Comparison of ENCODE assay signal across 9 mouse cellular contexts in genomic region chr8:86578076-86578475, GRCm38 (mm10). TPM values are rescaled to one million over a fixed set of nuclear protein-coding genes. Genes with fewer than 3 reads are reported as not detected.
DNase-seq lines count a peak whose midpoint lies in the region; ATAC-seq lines count a peak whose summit lies in the region.
"Had no signal": no experiment of that assay in that cellular context is flagged by ENCODE, and none has a peak within 500 bp of the region (broad histone marks: within the 10 kb centered on the region; RNA-seq: fewer than 3 reads in every experiment).

No protein-coding gene starts in this region.

- peak; percentile 25 for DNase-seq in kidney, adult 18-20 months
- DNase-seq in cerebellum, adult 11 months: peak; percentile 92
- DNase-seq in gastrocnemius, postnatal 10 days: peak; percentile 11
- peak; percentile 65 for DNase-seq in layer of hippocampus, adult 11-12 months (ENCODE audit: low spot score)
- peak; percentile 15 for DNase-seq in lung, postnatal 25 days (ENCODE audit: low spot score)

- no peaks in the 10 kb centered on the region for H3K4me1 ChIP-seq in kidney, embryonic 16.5 days (ENCODE audit: insufficient read depth, low read length)

- H3K27ac ChIP-seq in kidney, embryonic 16.5 days (ENCODE audit: low read length): no peak overlapping the region

- no peaks in the 10 kb centered on the region for H3K36me3 ChIP-seq in kidney, embryonic 16.5 days (ENCODE audit: insufficient read depth, low read length)

- H3K27me3 ChIP-seq in kidney, embryonic 16.5 days (ENCODE audit: insufficient read depth, low read length): no peaks in the 10 kb centered on the region
- H3K27me3 ChIP-seq: Patski had no signal

- H3K9me3 ChIP-seq in kidney, embryonic 16.5 days (ENCODE audit: low read length): no peaks in the 10 kb centered on the region

- no peak for ATAC-seq in kidney, embryonic 16.5 days (ENCODE audit: low FRiP score, low TSS enrichment)
- ATAC-seq in monocyte, adult 5-6 weeks (replicated peaks; ENCODE audit: insufficient number of reproducible peaks, low FRiP score, low TSS enrichment, poor library complexity, severe bottlenecking): no peak
- ATAC-seq in CD4-positive, CD25-positive, alpha-beta regulatory T cell, adult 4 months: no peak

- H3K4me3 ChIP-seq in kidney, embryonic 16.5 days (ENCODE audit: low read length): no peak overlapping the region

- H3K9ac ChIP-seq in kidney, embryonic 16.5 days (replicated peaks; ENCODE audit: low read length): no peak overlapping the region

- H3K4me2 ChIP-seq in kidney, embryonic 16.5 days (replicated peaks; ENCODE audit: low read depth, low read length): no peak overlapping the region

- WGBS in kidney, embryonic 16.5 days: 32% methylated on average over 9 of the region's 9 CpGs

RNA-seq across cellular contexts. Expression of gene Abcc12, which starts 2.4 kb away (rescaled TPM):
- 0.05 and 0.06 TPM in 2 replicates for polyA plus RNA-seq in kidney, embryonic 16.5 days (2015; fragmentation: Nextera tagmentation; extraction: Ambion mirVana)
- under 1 TPM; 0.35 to 0.65 TPM for total RNA-seq in gastrocnemius, postnatal 10 days (2021)
- not detected in 3 replicates for total RNA-seq in monocyte, adult 5-6 weeks (2017)
- not detected for polyA plus RNA-seq in CD4-positive, CD25-positive, alpha-beta regulatory T cell, adult 4 months (2017; shearing (Covaris generic))

RNA-seq across cellular contexts. Expression of gene Lonp2, which starts 45.8 kb away (rescaled TPM):
- 74.9 and 77.6 TPM in 2 replicates for polyA plus RNA-seq in kidney, embryonic 16.5 days (2015; fragmentation: Nextera tagmentation; extraction: Ambion mirVana)
- total RNA-seq in gastrocnemius, postnatal 10 days (2021): 10 to 100 TPM; 40.7 to 44.9 TPM
- total RNA-seq in monocyte, adult 5-6 weeks (2017): 61.5 to 94.5 TPM (median 63.1 TPM) in 3 replicates
- 100 to 1,000 TPM in 1 of 2 experiments, 10 to 100 TPM in 1; 96.5 to 125 TPM for polyA plus RNA-seq in CD4-positive, CD25-positive, alpha-beta regulatory T cell, adult 4 months (2017; shearing (Covaris generic))

Comparison
In these comparisons a context has a peak if more than half of its experiments do, and no peak if none do; other contexts are left out.
1. DNase-seq: peak in every context shown above with its lines; median percentile 92 in cerebellum, adult 11 months; 65 in layer of hippocampus, adult 11-12 months; 25 in kidney, adult 18-20 months; 15 in lung, postnatal 25 days; 11 in gastrocnemius, postnatal 10 days.